Mouse (Mus musculus) bone marrow macrophage, adult 2 months (primary cell): ENCODE measurements around the gene Pla2g2e. TPM values are rescaled to one million over a fixed set of nuclear protein-coding genes. Genes with fewer than 3 reads are reported as not detected.

Experiments
- H3K27ac ChIP-seq: 2 replicates; pipeline ENCODE4 v1.5.1; 2012; ENCODE audit warnings: low read depth, low read length; ENCODE audit not compliant: insufficient read depth
- H3K4me1 ChIP-seq: 2 replicates; pipeline ENCODE4 v1.6.1; 2012; ENCODE audit warnings: low read length; ENCODE audit not compliant: control insufficient read depth, insufficient read depth
- H3K4me3 ChIP-seq: 2 replicates; pipeline ENCODE4 v1.5.1; 2012; ENCODE audit warnings: mild to moderate bottlenecking, low read length, moderate library complexity; ENCODE audit not compliant: insufficient read depth
- CTCF ChIP-seq: IDR thresholded peaks from 2 replicates; pipeline ENCODE4 v1.5.1; 2012; ENCODE audit warnings: low read depth, mild to moderate bottlenecking, low read length, moderate library complexity
- POLR2A ChIP-seq: IDR thresholded peaks from 2 replicates; pipeline ENCODE4 v1.6.1; 2012; ENCODE audit warnings: mild to moderate bottlenecking, low read depth, low read length, borderline replicate concordance
- polyA plus RNA-seq: library from polyadenylated mRNA; stranded (reverse); fragments of >200 nt; gene quantifications from 2 replicates; pipeline ENCODE4 v1.2.4, GENCODE M21; 2012; ENCODE audit not compliant: missing spikeins, insufficient read depth, insufficient read length

The Pla2g2e gene
- polyA plus RNA-seq, 1 experiment: not detected

DNA sequence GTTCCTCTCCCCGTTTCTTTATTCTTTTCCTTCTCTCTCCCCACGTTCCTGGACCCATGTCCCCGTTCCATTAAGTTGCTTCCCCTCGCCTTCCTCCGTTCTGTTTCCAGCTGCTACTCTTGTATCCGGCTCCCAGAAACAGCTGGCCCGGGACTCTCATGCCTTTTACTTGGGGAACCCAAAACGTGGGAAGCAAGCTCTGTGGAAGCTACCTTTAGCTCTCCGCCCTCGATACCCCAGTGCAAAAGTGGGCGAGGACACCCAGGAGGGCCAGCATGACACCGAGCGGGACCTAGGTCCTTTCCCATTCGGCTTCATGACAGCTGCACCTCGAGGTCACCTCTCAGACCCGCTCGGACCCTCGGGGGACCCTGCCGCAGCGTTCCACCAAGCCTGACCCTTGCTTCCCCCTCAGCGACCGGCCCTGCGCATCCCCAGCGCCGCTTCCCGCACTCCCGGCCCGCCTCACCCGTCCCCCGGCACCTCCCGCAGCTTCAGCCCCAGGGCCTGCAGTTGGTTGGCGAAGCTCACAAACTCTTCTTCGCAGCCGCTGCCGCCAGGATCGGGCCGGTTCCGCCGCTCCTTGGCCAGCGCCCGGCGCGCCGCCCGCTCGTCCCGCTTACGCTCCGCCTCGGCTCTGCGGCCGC, 35.5 kb downstream of the Pla2g2e start:
- TF ChIP-seq POLR2A (no peak), CTCF (no peak)
- Histone ChIP-seq H3K4me1 (peaks cover 26% of the 10 kb centered on the region), H3K27ac (no peak overlapping the region), H3K4me3 (peak overlapping the region; percentile 67)

- peak within 1 kb of the TSS; percentile 67 for H3K4me3 ChIP-seq
- peaks cover 26% of the 10 kb centered on the region for H3K4me1 ChIP-seq
- no peak within 1 kb of the TSS for H3K27ac ChIP-seq
- TF ChIP-seq CTCF (peak; percentile 44), POLR2A (peak; percentile 84; the same call in 1 of the 2 replicates)
These were observed 36.1 kb downstream of the Pla2g2e start, which contains the start of gene Otud3 for GRCm38 (mm10) chr4:138913797-138914196. Otud3 (minus strand) TSS chr4:138913945.

GRCm38 (mm10) chr4:138917282-138917681, 39.5 kb downstream of the Pla2g2e start:
- H3K27ac ChIP-seq: no peak overlapping the region
- TF ChIP-seq CTCF (0 out of 2 replicates have a peak, but pooled peaks have one; percentile 8), POLR2A (no peak)
- peaks cover 12% of the 10 kb centered on the region for H3K4me1 ChIP-seq
- H3K4me3 ChIP-seq: no peak overlapping the region

DNA sequence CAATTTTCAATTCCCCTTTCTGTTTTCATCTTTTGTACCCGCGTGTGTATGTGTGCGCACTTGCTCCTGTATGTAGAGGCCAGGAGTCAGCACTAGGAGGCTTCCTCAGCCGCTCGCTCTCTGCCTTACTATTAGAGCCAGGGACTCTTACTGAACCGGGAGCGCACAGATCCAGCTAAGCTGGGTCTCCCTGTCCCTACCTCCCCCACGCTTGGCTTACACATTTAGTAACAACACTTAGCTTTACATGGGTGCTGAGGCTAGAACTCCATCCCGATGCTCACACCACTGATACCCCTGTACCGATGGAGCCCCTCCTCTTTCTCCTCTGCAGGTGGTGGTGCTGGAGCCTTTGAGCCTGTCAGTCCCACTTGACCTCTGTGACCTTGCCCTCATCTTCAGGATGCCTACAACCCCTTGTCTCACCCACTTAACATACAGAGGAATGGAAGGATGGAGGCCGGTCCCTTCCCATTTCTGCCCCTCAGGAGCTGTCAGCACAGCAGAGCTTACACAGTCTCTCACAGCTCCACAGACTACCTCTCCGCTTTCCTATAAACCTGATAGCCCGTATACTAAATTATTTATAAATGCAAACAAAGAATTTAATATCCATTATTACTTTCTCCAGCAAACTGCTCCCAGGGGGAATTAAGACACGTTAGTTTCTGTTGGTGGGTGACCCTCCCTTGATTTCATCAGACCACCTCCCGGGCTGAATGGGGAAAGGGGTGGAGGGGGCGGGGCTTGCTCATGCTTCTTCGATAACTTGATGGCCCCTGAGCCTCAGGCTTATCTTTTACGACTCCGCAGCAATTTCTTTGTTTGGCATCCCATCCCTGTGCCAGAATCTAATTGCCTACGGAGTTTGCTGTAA, 43.8 kb downstream of the Pla2g2e start:
- no peak overlapping the region for H3K27ac ChIP-seq
- no peak overlapping the region for H3K4me3 ChIP-seq
- no peaks in the 10 kb centered on the region for H3K4me1 ChIP-seq
- no peak for TF ChIP-seq CTCF
- TF ChIP-seq POLR2A: no peak

- Histone ChIP-seq H3K4me1 (no peaks in the 10 kb centered on the region), H3K4me3 (no peak overlapping the region), H3K27ac (no peak overlapping the region)
- no peak for TF ChIP-seq POLR2A
- TF ChIP-seq CTCF: peak; percentile 72
These were observed 44.4 kb downstream of the Pla2g2e start for GRCm38 (mm10) chr4:138922131-138922459.

DNA sequence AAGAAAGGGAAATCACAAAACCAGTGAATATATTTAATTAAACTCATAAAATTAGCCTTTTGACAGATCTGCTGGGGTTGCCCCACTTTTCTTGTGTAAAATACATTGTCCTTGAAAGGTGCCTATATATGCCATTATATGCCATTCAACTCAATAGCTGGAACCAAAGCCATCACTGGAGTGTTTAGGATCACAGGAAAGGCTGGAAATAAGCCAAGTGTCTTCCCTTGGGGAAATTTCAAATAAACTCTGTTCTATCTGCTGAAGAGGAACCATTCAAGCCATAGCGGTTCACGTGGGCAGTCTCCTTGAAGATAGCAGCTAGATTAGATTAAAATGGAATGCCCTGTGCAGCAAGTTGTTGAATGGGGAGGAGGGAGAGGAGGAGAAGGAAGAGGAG, 47.8 kb downstream of the Pla2g2e start:
- TF ChIP-seq POLR2A: no peak
- TF ChIP-seq CTCF: no peak
- no peaks in the 10 kb centered on the region for H3K4me1 ChIP-seq
- no peak overlapping the region for H3K27ac ChIP-seq
- H3K4me3 ChIP-seq: no peak overlapping the region

Other genes with a start within 250 kb of the Pla2g2e start
- not detected in 2 replicates for gene Vwa5b1, start 242.1 kb upstream of the Pla2g2e start, polyA plus RNA-seq
- not detected in 2 replicates for gene Pla2g2c, start 153.2 kb upstream of the Pla2g2e start, polyA plus RNA-seq
- gene Ubxn10, start 140.8 kb upstream of the Pla2g2e start, polyA plus RNA-seq: not detected in 2 replicates
- not detected in 2 replicates for gene Pla2g2f, start 120.3 kb upstream of the Pla2g2e start, polyA plus RNA-seq
- gene Pla2g2d, start 102.2 kb upstream of the Pla2g2e start, polyA plus RNA-seq: not detected in 2 replicates
- not detected in 2 replicates for gene Pla2g5, start 14.5 kb upstream of the Pla2g2e start, polyA plus RNA-seq
- gene Gm13030, start 4.0 kb upstream of the Pla2g2e start, polyA plus RNA-seq: not detected in 2 replicates
- gene Otud3, start 36.0 kb downstream of the Pla2g2e start, polyA plus RNA-seq: 4.8 and 8.0 TPM in 2 replicates
- gene Rnf186, start 89.2 kb downstream of the Pla2g2e start, polyA plus RNA-seq: not detected in 2 replicates
- 5.4 and 6.5 TPM in 2 replicates for gene Tmco4, start 94.9 kb downstream of the Pla2g2e start, polyA plus RNA-seq
- not detected in 2 replicates for gene Htr6, start 197.6 kb downstream of the Pla2g2e start, polyA plus RNA-seq
- gene Nbl1, start 215.1 kb downstream of the Pla2g2e start, polyA plus RNA-seq: 0.45 TPM in 1 of 2 replicates, not detected in the other